Mouse (Mus musculus): Measurements from ENCODE around the gene Pak6.

- TF ChIP-seq CTCF (IDR thresholded peaks at IDR 0.05; ENCODE audit: low read depth): no peak
- no peak for TF ChIP-seq EP300 (IDR thresholded peaks at IDR 0.05; ENCODE audit: low read depth)
Observed at GRCm38 (mm10) chr2:118629276-118629675, 33.8 kb upstream of the Pak6 start.
